Mouse (Mus musculus): ENCODE measurements around the gene A930004D18Rik.

GRCm38 (mm10) chr2:17984774-17985173 lies 52.8 kb downstream of the A930004D18Rik start:
- TF ChIP-seq POLR2A (IDR thresholded peaks at IDR 0.05; ENCODE audit: borderline replicate concordance, control insufficient read depth, low read depth, low read length) (no peak), CTCF (IDR thresholded peaks at IDR 0.05; ENCODE audit: control insufficient read depth, insufficient read depth, low read length) (no peak)
